Mouse (Mus musculus) urinary bladder, postnatal 25 days (tissue): ENCODE measurements around the gene Zfp84.
"Not testable (repeated sequence)": the region's sequence is repeated elsewhere in the genome, so short reads cannot be mapped to it uniquely, and the experiment has no call there.

ENCODE experiments used
- DNase-seq: peaks from one replicate; pipeline ENCODE4 v3.0.0; 2022; ENCODE audit warnings: low spot score

The Zfp84 gene

GRCm38 (mm10) chr7:29768090-29768900, at the start of gene Zfp84:
Zfp84 (plus strand) TSS chr7:29768552.
- DNase-seq, result peak; percentile 67

- not testable (repeated sequence) for DNase-seq
Measured at GRCm38 (mm10) chr7:29725461-29726142, 42.8 kb upstream of the Zfp84 start.

- DNase-seq, result not testable (repeated sequence)
Measured at GRCm38 (mm10) chr7:29726860-29727259, 41.5 kb upstream of the Zfp84 start, which contains the start of gene Catsperg2. Catsperg2 (minus strand) TSS chr7:29727032.

GRCm38 (mm10) chr7:29728055-29728454, 40.3 kb upstream of the Zfp84 start:
- no peak for DNase-seq

- no peak for DNase-seq
Measured at GRCm38 (mm10) chr7:29742258-29742657, 26.1 kb upstream of the Zfp84 start.

GRCm38 (mm10) chr7:29760476-29760875, 7.9 kb upstream of the Zfp84 start:
- DNase-seq, result no peak

- no peak for DNase-seq
Measured at GRCm38 (mm10) chr7:29764702-29765101, 3.6 kb upstream of the Zfp84 start.

- peak; percentile 70 for DNase-seq
Measured at GRCm38 (mm10) chr7:29767058-29767686, 1.2 kb upstream of the Zfp84 start.

- no peak for DNase-seq
Measured at GRCm38 (mm10) chr7:29768980-29769379, 628 bp downstream of the Zfp84 start.

- DNase-seq, result no peak
Measured at GRCm38 (mm10) chr7:29773503-29773902, 5.2 kb downstream of the Zfp84 start.

- no peak for DNase-seq
Measured at GRCm38 (mm10) chr7:29774371-29774770, 6.0 kb downstream of the Zfp84 start.

- DNase-seq, result no peak
Measured at GRCm38 (mm10) chr7:29776568-29776967, 8.2 kb downstream of the Zfp84 start.

GRCm38 (mm10) chr7:29777372-29777771, 9.0 kb downstream of the Zfp84 start:
- DNase-seq, result no peak

- peak; percentile 61 for DNase-seq
Measured at GRCm38 (mm10) chr7:29783871-29784551, 15.7 kb downstream of the Zfp84 start, which contains the start of gene Zfp30. Zfp30 (plus strand) TSS chr7:29783998.

- DNase-seq, result no peak
Measured at GRCm38 (mm10) chr7:29785023-29785422, 16.7 kb downstream of the Zfp84 start.

- DNase-seq, result no peak
Measured at GRCm38 (mm10) chr7:29785888-29786287, 17.5 kb downstream of the Zfp84 start.

- no peak for DNase-seq
Measured at GRCm38 (mm10) chr7:29792906-29793305, 24.6 kb downstream of the Zfp84 start.

GRCm38 (mm10) chr7:29807046-29807445, 38.7 kb downstream of the Zfp84 start:
- no peak for DNase-seq

- no peak for DNase-seq
Measured at GRCm38 (mm10) chr7:29812244-29812643, 43.9 kb downstream of the Zfp84 start.

- DNase-seq, result no peak
Measured at GRCm38 (mm10) chr7:29814381-29814780, 46.0 kb downstream of the Zfp84 start.

GRCm38 (mm10) chr7:29815061-29815784, 46.9 kb downstream of the Zfp84 start:
- DNase-seq, result no peak
